Mouse (Mus musculus): ENCODE data around the gene Sfmbt1. TPM values are rescaled to one million over a fixed set of nuclear protein-coding genes. Genes with fewer than 3 reads are reported as not detected.

Gene Sfmbt1
- polyA plus RNA-seq, 1 experiment, result 1.0 TPM

GRCm38 (mm10) chr14:30867042-30867441, 152.4 kb downstream of the Sfmbt1 start:
- Histone ChIP-seq H3K4me3 (replicated peaks) (no peak overlapping the region), H3K9me3 (no peaks in the 10 kb centered on the region), H3K36me3 (replicated peaks; ENCODE audit: low read length) (peaks cover 52% of the 10 kb centered on the region), H3K27me3 (replicated peaks) (no peaks in the 10 kb centered on the region), H3K4me1 (peaks cover 67% of the 10 kb centered on the region)
- TF ChIP-seq GATA1 (IDR thresholded peaks at IDR 0.05; ENCODE audit: borderline replicate concordance, low read length), result no peak
- no peak for TF ChIP-seq FLI1 (IDR thresholded peaks at IDR 0.05; ENCODE audit: low read length)

- Histone ChIP-seq H3K4me3 (replicated peaks) (no peak overlapping the region), H3K4me1 (peaks cover 77% of the 10 kb centered on the region), H3K27me3 (replicated peaks) (no peaks in the 10 kb centered on the region), H3K36me3 (replicated peaks; ENCODE audit: low read length) (peaks cover 65% of the 10 kb centered on the region), H3K9me3 (no peaks in the 10 kb centered on the region)
- TF ChIP-seq GATA1 (IDR thresholded peaks at IDR 0.05; ENCODE audit: borderline replicate concordance, low read length) (no peak), FLI1 (IDR thresholded peaks at IDR 0.05; ENCODE audit: low read length) (no peak)
Measured at GRCm38 (mm10) chr14:30868826-30869225, 154.2 kb downstream of the Sfmbt1 start.

GRCm38 (mm10) chr14:30869391-30869801, 154.7 kb downstream of the Sfmbt1 start:
- Histone ChIP-seq H3K36me3 (replicated peaks; ENCODE audit: low read length) (peaks cover 65% of the 10 kb centered on the region), H3K9me3 (no peaks in the 10 kb centered on the region), H3K4me3 (replicated peaks) (peak overlapping the region; percentile 54), H3K4me1 (peaks cover 81% of the 10 kb centered on the region), H3K27me3 (replicated peaks) (no peaks in the 10 kb centered on the region)
- TF ChIP-seq GATA1 (IDR thresholded peaks at IDR 0.05; ENCODE audit: borderline replicate concordance, low read length), result no peak
- TF ChIP-seq FLI1 (IDR thresholded peaks at IDR 0.05; ENCODE audit: low read length), result no peak

GRCm38 (mm10) chr14:30870206-30871147, 155.8 kb downstream of the Sfmbt1 start:
- Histone ChIP-seq H3K36me3 (replicated peaks; ENCODE audit: low read length) (peaks cover 66% of the 10 kb centered on the region), H3K9me3 (no peaks in the 10 kb centered on the region), H3K4me3 (replicated peaks) (peak overlapping the region; percentile 64), H3K27me3 (replicated peaks) (no peaks in the 10 kb centered on the region), H3K4me1 (peaks cover 80% of the 10 kb centered on the region)
- TF ChIP-seq GATA1 (IDR thresholded peaks at IDR 0.05; ENCODE audit: borderline replicate concordance, low read length), result no peak
- no peak for TF ChIP-seq FLI1 (IDR thresholded peaks at IDR 0.05; ENCODE audit: low read length)

Other genes starting within 250 kb of the Sfmbt1 start
- 22.3 and 74.8 TPM in 2 replicates for gene Dcp1a, start 235.3 kb upstream of the Sfmbt1 start, polyA plus RNA-seq (2012; ENCODE audit: insufficient read depth, low replicate concordance)
- 0.02 TPM in 1 of 2 replicates, not detected in the other for gene Cacna1d, start 223.4 kb upstream of the Sfmbt1 start, polyA plus RNA-seq (2012; ENCODE audit: insufficient read depth, low replicate concordance)
- gene Tkt, start 166.5 kb upstream of the Sfmbt1 start, polyA plus RNA-seq (2012; ENCODE audit: insufficient read depth, low replicate concordance), result 263 and 491 TPM in 2 replicates
- gene Prkcd, start 88.6 kb upstream of the Sfmbt1 start, polyA plus RNA-seq (2012; ENCODE audit: insufficient read depth, low replicate concordance), result 32.1 and 64.4 TPM in 2 replicates
- 2.6 and 9.1 TPM in 2 replicates for gene Rft1, start 60.5 kb upstream of the Sfmbt1 start, polyA plus RNA-seq (2012; ENCODE audit: insufficient read depth, low replicate concordance)
- 21.4 and 29.3 TPM in 2 replicates for gene Tmem110, start 110.7 kb downstream of the Sfmbt1 start, polyA plus RNA-seq (2012; ENCODE audit: insufficient read depth, low replicate concordance)
- gene Mustn1, start 164.4 kb downstream of the Sfmbt1 start, polyA plus RNA-seq (2012; ENCODE audit: insufficient read depth, low replicate concordance), result 4.1 TPM in 1 of 2 replicates, not detected in the other
- gene Itih4, start 171.6 kb downstream of the Sfmbt1 start, polyA plus RNA-seq (2012; ENCODE audit: insufficient read depth, low replicate concordance), result 0.04 TPM in 1 of 2 replicates, not detected in the other
- gene Itih3, start 208.9 kb downstream of the Sfmbt1 start, polyA plus RNA-seq (2012; ENCODE audit: insufficient read depth, low replicate concordance), result not detected in 2 replicates
- 0.20 TPM in 1 of 2 replicates, not detected in the other for gene Itih1, start 228.4 kb downstream of the Sfmbt1 start, polyA plus RNA-seq (2012; ENCODE audit: insufficient read depth, low replicate concordance)
- 1.4 and 3.3 TPM in 2 replicates for gene Nek4, start 236.5 kb downstream of the Sfmbt1 start, polyA plus RNA-seq (2012; ENCODE audit: insufficient read depth, low replicate concordance)